Mouse (Mus musculus) liver, adult (tissue): ENCODE data around the gene Gpr179.
A peak's percentile ranks its signal among the peaks of the same experiment; 100 is the strongest.

Experiments
- GATA4 ChIP-seq: IDR thresholded peaks from 2 replicates; pipeline ENCODE4 v1.6.1; 2014; ENCODE audit warnings: mild to moderate bottlenecking, low read length; ENCODE audit not compliant: insufficient replicate concordance

Gpr179 gene

GRCm38 (mm10) chr11:97337363-97337762, 14.5 kb downstream of the Gpr179 start:
- no peak for TF ChIP-seq GATA4

- TF ChIP-seq GATA4, result no peak
These were observed 15.0 kb downstream of the Gpr179 start for GRCm38 (mm10) chr11:97336751-97337345.

DNA sequence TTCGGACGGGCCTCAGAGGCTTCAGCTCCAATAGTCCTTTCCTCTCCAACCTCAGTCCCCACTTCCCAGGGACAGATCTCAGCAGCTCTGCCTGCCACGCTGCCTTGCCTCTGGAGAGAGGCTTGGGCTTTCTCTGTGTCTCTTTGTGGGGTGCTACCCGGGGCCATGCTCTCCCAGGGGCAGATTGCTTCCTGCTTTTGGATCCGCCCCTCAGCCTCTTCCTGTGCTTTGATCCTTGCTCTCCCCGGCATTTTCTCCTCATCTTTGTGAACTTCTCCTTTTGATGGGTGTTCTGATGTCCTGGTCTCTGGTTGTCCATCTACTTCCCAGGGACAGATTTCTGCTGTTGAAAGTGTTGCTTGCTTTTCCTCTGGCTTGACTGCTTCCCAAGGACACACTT, 15.6 kb downstream of the Gpr179 start:
- no peak for TF ChIP-seq GATA4

GRCm38 (mm10) chr11:97334400-97334799, 17.5 kb downstream of the Gpr179 start:
- TF ChIP-seq GATA4, result no peak

DNA sequence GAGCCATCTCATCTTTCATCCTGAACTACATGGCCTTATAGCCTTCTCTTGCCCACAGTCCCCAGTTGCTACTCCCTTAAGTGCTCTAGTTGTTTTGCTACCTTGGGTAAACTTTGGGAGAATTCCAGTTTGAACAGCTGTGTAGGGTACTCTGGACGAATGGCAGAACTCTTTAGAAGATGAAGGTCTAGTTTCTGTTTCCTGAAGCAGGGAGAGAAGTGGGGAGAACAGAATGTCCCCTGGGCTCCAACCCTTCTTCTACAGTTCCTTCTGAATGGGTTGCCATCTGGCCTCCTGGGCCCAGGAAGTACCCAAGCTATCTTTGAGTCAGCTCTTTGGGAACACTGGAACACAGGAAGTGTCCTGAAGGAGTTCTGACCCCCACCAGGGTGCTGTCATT, 18.0 kb downstream of the Gpr179 start:
- no peak for TF ChIP-seq GATA4

GRCm38 (mm10) chr11:97333044-97333443, 18.8 kb downstream of the Gpr179 start:
- TF ChIP-seq GATA4, result no peak

- no peak for TF ChIP-seq GATA4
These were observed 20.4 kb downstream of the Gpr179 start for GRCm38 (mm10) chr11:97331231-97332190.

DNA sequence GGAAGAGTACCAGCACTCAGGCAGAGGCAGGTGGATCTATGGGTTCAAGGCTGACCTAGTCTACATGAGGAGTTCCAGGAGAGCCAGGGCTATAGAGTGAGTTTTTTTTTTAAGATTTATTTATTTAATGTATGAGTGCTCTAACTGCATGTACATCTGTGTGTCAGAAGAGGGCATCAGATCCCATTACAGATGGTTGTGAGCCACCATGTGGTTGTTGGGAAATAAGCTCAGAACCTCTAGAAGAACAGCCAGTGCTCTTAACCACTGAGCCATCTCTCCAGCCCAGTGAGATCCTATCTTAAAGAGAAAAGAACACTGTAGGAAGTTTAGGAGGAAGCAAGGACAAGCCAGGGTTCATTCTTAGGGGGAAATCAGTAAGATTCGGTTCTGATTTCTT, 21.6 kb downstream of the Gpr179 start:
- no peak for TF ChIP-seq GATA4

GRCm38 (mm10) chr11:97328148-97328547, 23.7 kb downstream of the Gpr179 start:
- TF ChIP-seq GATA4, result no peak

DNA sequence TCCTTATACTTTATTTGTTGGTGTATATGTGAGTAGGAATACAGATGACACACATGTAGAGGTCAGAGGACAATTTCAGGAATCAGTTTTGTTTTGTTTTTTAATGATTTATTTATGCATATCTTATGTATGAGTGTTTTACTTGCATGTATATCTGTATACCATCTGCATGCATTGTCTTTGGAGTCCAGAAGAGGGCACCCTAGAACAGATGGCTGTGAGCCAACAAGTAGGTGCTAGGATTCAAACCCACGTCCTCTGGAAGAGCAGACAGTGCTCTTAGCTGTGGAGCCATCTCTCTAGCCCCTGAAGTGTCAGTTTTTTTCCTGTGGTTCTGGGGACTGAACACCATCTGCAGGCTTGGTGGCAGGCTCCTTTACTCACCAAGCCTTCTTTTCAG, 26.7 kb downstream of the Gpr179 start:
- no peak for TF ChIP-seq GATA4

DNA sequence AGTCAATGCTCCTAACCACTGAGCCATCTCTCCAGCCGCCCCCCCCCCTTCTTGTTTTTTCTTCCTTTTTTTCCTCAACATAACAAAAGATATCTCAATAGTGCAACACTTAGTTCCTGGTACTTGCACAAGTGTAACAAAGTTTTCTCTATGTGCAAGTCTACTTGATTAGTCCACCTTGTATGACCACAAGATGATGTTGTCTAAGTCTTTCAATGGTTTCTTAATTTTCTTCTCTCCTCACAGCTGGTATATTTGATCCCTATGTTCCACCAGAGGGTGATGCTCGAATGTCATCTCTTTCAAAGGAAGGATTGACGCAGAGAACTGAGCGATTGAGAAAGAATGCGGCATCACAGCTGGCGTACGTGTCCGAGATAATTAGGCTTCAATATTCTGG, 30.7 kb downstream of the Gpr179 start:
- no peak for TF ChIP-seq GATA4

GRCm38 (mm10) chr11:97315504-97316503, 36.1 kb downstream of the Gpr179 start, which contains the start of gene Mrpl45:
TSS of gene Mrpl45 (plus strand) at chr11:97315716.
- peak; percentile 31; the same call in 1 of the 2 replicates for TF ChIP-seq GATA4

- TF ChIP-seq GATA4, result no peak
These were observed 37.0 kb downstream of the Gpr179 start for GRCm38 (mm10) chr11:97314751-97315503.

GRCm38 (mm10) chr11:97314110-97314509, 37.8 kb downstream of the Gpr179 start:
- TF ChIP-seq GATA4, result no peak

- TF ChIP-seq GATA4, result no peak
These were observed 40.8 kb downstream of the Gpr179 start for GRCm38 (mm10) chr11:97310895-97311631.
